Mouse (Mus musculus): Measurements from ENCODE around the gene Twsg1. TPM values are rescaled to one million over a fixed set of nuclear protein-coding genes. Genes with fewer than 3 reads are reported as not detected.
A peak's percentile ranks its signal among the peaks of the same experiment; 100 is the strongest.

Twsg1 gene
- polyA plus RNA-seq, 1 experiment: 18.8 TPM

- no peak for TF ChIP-seq FOSL1 (IDR thresholded peaks at IDR 0.05; ENCODE audit: insufficient read depth, low read length, poor library complexity, severe bottlenecking)
- TF ChIP-seq MYOG (IDR thresholded peaks at IDR 0.05; ENCODE audit: control insufficient read depth, extremely low read depth, insufficient read length): no peak
- TF ChIP-seq MYOD1 (IDR thresholded peaks at IDR 0.05; ENCODE audit: control insufficient read depth, insufficient read length, low read depth): no peak
- no peak for TF ChIP-seq CEBPB (IDR thresholded peaks at IDR 0.05; ENCODE audit: low read depth)
- no peak for TF ChIP-seq CTCF (IDR thresholded peaks at IDR 0.05; ENCODE audit: control insufficient read depth, insufficient read depth, insufficient read length)
- TF ChIP-seq MAX (IDR thresholded peaks at IDR 0.05): no peak
- H3K79me2 ChIP-seq (ENCODE audit: control insufficient read depth, insufficient read depth): no peaks in the 10 kb centered on the region
- no peaks in the 10 kb centered on the region for H3K27me3 ChIP-seq (ENCODE audit: control insufficient read depth, insufficient read depth, insufficient read length)
- no peaks in the 10 kb centered on the region for H3K79me3 ChIP-seq (ENCODE audit: low read depth)
- H3ac ChIP-seq (ENCODE audit: control insufficient read depth, insufficient read length, low read depth): no peak overlapping the region
- no peak overlapping the region for H3K4me3 ChIP-seq (ENCODE audit: insufficient read depth, poor library complexity, severe bottlenecking)
- H3K36me3 ChIP-seq (ENCODE audit: control insufficient read depth, insufficient read depth): peaks cover 12% of the 10 kb centered on the region
Observed at GRCm38 (mm10) chr17:65931525-65931924, 19.5 kb downstream of the Twsg1 start.

GRCm38 (mm10) chr17:65930960-65931359 is 20.1 kb downstream of the Twsg1 start:
- no peaks in the 10 kb centered on the region for H3K79me2 ChIP-seq (ENCODE audit: control insufficient read depth, insufficient read depth)
- H3K27me3 ChIP-seq (ENCODE audit: control insufficient read depth, insufficient read depth, insufficient read length): no peaks in the 10 kb centered on the region
- peaks cover 17% of the 10 kb centered on the region for H3K36me3 ChIP-seq (ENCODE audit: control insufficient read depth, insufficient read depth)
- TF ChIP-seq MYOD1 (IDR thresholded peaks at IDR 0.05; ENCODE audit: control insufficient read depth, insufficient read length, low read depth): no peak
- TF ChIP-seq FOSL1 (IDR thresholded peaks at IDR 0.05; ENCODE audit: insufficient read depth, low read length, poor library complexity, severe bottlenecking): no peak
- TF ChIP-seq CEBPB (IDR thresholded peaks at IDR 0.05; ENCODE audit: low read depth): peak; percentile 88
- TF ChIP-seq MAX (IDR thresholded peaks at IDR 0.05): no peak
- no peak for TF ChIP-seq CTCF (IDR thresholded peaks at IDR 0.05; ENCODE audit: control insufficient read depth, insufficient read depth, insufficient read length)
- no peak for TF ChIP-seq USF1 (IDR thresholded peaks at IDR 0.05; ENCODE audit: low read depth)
- no peak for TF ChIP-seq MYOG (IDR thresholded peaks at IDR 0.05; ENCODE audit: control insufficient read depth, extremely low read depth, insufficient read length)
- no peak overlapping the region for H3ac ChIP-seq (ENCODE audit: control insufficient read depth, insufficient read length, low read depth)
- H3K4me3 ChIP-seq (ENCODE audit: insufficient read depth, poor library complexity, severe bottlenecking): no peak overlapping the region
- no peaks in the 10 kb centered on the region for H3K79me3 ChIP-seq (ENCODE audit: low read depth)

- no peak for TF ChIP-seq CEBPB (IDR thresholded peaks at IDR 0.05; ENCODE audit: low read depth)
- TF ChIP-seq MAX (IDR thresholded peaks at IDR 0.05): no peak
- no peak for TF ChIP-seq MYOG (IDR thresholded peaks at IDR 0.05; ENCODE audit: control insufficient read depth, extremely low read depth, insufficient read length)
- no peak for TF ChIP-seq MYOD1 (IDR thresholded peaks at IDR 0.05; ENCODE audit: control insufficient read depth, insufficient read length, low read depth)
- TF ChIP-seq USF1 (IDR thresholded peaks at IDR 0.05; ENCODE audit: low read depth): no peak
- no peak for TF ChIP-seq CTCF (IDR thresholded peaks at IDR 0.05; ENCODE audit: control insufficient read depth, insufficient read depth, insufficient read length)
- TF ChIP-seq FOSL1 (IDR thresholded peaks at IDR 0.05; ENCODE audit: insufficient read depth, low read length, poor library complexity, severe bottlenecking): no peak
- Histone ChIP-seq H3K27me3 (ENCODE audit: control insufficient read depth, insufficient read depth, insufficient read length) (no peaks in the 10 kb centered on the region), H3K79me2 (ENCODE audit: control insufficient read depth, insufficient read depth) (no peaks in the 10 kb centered on the region), H3K4me3 (ENCODE audit: insufficient read depth, poor library complexity, severe bottlenecking) (no peak overlapping the region), H3ac (ENCODE audit: control insufficient read depth, insufficient read length, low read depth) (no peak overlapping the region), H3K36me3 (ENCODE audit: control insufficient read depth, insufficient read depth) (peaks cover 20% of the 10 kb centered on the region), H3K79me3 (ENCODE audit: low read depth) (no peaks in the 10 kb centered on the region)
Observed at GRCm38 (mm10) chr17:65930158-65930826, 20.7 kb downstream of the Twsg1 start.

GRCm38 (mm10) chr17:65929319-65929978 is 21.6 kb downstream of the Twsg1 start:
- TF ChIP-seq MAX (IDR thresholded peaks at IDR 0.05): no peak
- TF ChIP-seq USF1 (IDR thresholded peaks at IDR 0.05; ENCODE audit: low read depth): no peak
- TF ChIP-seq CTCF (IDR thresholded peaks at IDR 0.05; ENCODE audit: control insufficient read depth, insufficient read depth, insufficient read length): no peak
- TF ChIP-seq CEBPB (IDR thresholded peaks at IDR 0.05; ENCODE audit: low read depth): no peak
- no peak for TF ChIP-seq FOSL1 (IDR thresholded peaks at IDR 0.05; ENCODE audit: insufficient read depth, low read length, poor library complexity, severe bottlenecking)
- no peak for TF ChIP-seq MYOD1 (IDR thresholded peaks at IDR 0.05; ENCODE audit: control insufficient read depth, insufficient read length, low read depth)
- no peak for TF ChIP-seq MYOG (IDR thresholded peaks at IDR 0.05; ENCODE audit: control insufficient read depth, extremely low read depth, insufficient read length)
- Histone ChIP-seq H3K36me3 (ENCODE audit: control insufficient read depth, insufficient read depth) (peaks cover 18% of the 10 kb centered on the region), H3K79me3 (ENCODE audit: low read depth) (no peaks in the 10 kb centered on the region), H3ac (ENCODE audit: control insufficient read depth, insufficient read length, low read depth) (no peak overlapping the region), H3K79me2 (ENCODE audit: control insufficient read depth, insufficient read depth) (no peaks in the 10 kb centered on the region), H3K4me3 (ENCODE audit: insufficient read depth, poor library complexity, severe bottlenecking) (no peak overlapping the region), H3K27me3 (ENCODE audit: control insufficient read depth, insufficient read depth, insufficient read length) (no peaks in the 10 kb centered on the region)

- no peak overlapping the region for H3K4me3 ChIP-seq (ENCODE audit: insufficient read depth, poor library complexity, severe bottlenecking)
- H3ac ChIP-seq (ENCODE audit: control insufficient read depth, insufficient read length, low read depth): no peak overlapping the region
- no peaks in the 10 kb centered on the region for H3K79me2 ChIP-seq (ENCODE audit: control insufficient read depth, insufficient read depth)
- peaks cover 17% of the 10 kb centered on the region for H3K36me3 ChIP-seq (ENCODE audit: control insufficient read depth, insufficient read depth)
- TF ChIP-seq FOSL1 (IDR thresholded peaks at IDR 0.05; ENCODE audit: insufficient read depth, low read length, poor library complexity, severe bottlenecking): no peak
- no peak for TF ChIP-seq MYOD1 (IDR thresholded peaks at IDR 0.05; ENCODE audit: control insufficient read depth, insufficient read length, low read depth)
- no peak for TF ChIP-seq USF1 (IDR thresholded peaks at IDR 0.05; ENCODE audit: low read depth)
- TF ChIP-seq MAX (IDR thresholded peaks at IDR 0.05): no peak
- no peak for TF ChIP-seq CTCF (IDR thresholded peaks at IDR 0.05; ENCODE audit: control insufficient read depth, insufficient read depth, insufficient read length)
- TF ChIP-seq CEBPB (IDR thresholded peaks at IDR 0.05; ENCODE audit: low read depth): no peak
- no peak for TF ChIP-seq MYOG (IDR thresholded peaks at IDR 0.05; ENCODE audit: control insufficient read depth, extremely low read depth, insufficient read length)
- no peaks in the 10 kb centered on the region for H3K79me3 ChIP-seq (ENCODE audit: low read depth)
- H3K27me3 ChIP-seq (ENCODE audit: control insufficient read depth, insufficient read depth, insufficient read length): no peaks in the 10 kb centered on the region
Observed at GRCm38 (mm10) chr17:65927077-65927476, 23.9 kb downstream of the Twsg1 start.

Measured in C2C12 (cell line).